Mouse (Mus musculus): Measurements from ENCODE around the gene Cwc22.

The Cwc22 gene

DNA sequence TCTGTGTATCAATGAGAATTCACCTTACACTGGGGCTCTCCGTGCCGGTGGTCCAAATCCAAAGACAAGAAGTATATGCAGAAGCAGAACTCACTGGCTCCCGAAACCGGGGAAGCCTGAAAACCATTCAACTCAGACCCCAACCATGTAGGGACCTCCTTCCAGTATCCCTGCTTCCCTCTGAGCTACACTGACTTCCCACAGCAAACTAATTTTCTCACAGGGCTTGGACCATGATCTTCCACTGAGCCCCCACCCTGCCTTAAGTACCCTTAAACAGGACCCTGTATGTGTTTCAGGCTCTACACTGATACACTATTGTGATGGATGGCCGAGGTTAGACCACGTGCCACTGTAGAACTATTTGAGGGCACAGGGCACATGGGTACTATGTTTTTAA lies 56.2 kb downstream of the Cwc22 start:
- in situ Hi-C loops (cut with MboI; ENCODE audit: low pct_unique_long_range_greater_than_20kb in 1 of 2, low sequenced_read_pairs in 2 of 2, unreplicated experiment in 1 of 2) = no loop called here

DNA sequence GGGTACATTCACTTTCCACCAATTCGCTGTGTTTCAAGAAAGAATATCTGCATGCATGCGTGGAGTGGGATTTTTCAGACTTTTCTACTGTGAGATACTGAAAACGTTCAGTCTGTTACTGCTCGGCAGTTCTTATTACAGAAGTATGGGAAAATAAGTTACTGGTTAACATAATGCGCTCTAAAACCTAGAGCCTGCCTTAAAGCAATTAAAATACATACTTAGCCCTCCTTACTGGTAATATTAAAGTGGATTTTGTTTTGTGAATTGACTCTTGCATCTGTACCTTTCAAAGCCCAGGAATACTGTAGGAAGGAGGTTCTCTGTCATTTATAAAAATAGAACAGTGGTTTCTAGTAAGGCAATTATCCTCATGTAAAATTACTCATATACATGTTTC lies 56.8 kb downstream of the Cwc22 start:
- in situ Hi-C loops (cut with MboI; ENCODE audit: low pct_unique_long_range_greater_than_20kb in 1 of 2, low sequenced_read_pairs in 2 of 2, unreplicated experiment in 1 of 2) = no loop called here

GRCm38 (mm10) chr2:77888826-77889225 lies 57.3 kb downstream of the Cwc22 start:
- in situ Hi-C loops (cut with MboI; ENCODE audit: low pct_unique_long_range_greater_than_20kb in 1 of 2, low sequenced_read_pairs in 2 of 2, unreplicated experiment in 1 of 2) = no loop called here

- in situ Hi-C loops (cut with MboI; ENCODE audit: low pct_unique_long_range_greater_than_20kb in 1 of 2, low sequenced_read_pairs in 2 of 2, unreplicated experiment in 1 of 2) = no loop called here
Measured at GRCm38 (mm10) chr2:77888056-77888455, 58.1 kb downstream of the Cwc22 start.

DNA sequence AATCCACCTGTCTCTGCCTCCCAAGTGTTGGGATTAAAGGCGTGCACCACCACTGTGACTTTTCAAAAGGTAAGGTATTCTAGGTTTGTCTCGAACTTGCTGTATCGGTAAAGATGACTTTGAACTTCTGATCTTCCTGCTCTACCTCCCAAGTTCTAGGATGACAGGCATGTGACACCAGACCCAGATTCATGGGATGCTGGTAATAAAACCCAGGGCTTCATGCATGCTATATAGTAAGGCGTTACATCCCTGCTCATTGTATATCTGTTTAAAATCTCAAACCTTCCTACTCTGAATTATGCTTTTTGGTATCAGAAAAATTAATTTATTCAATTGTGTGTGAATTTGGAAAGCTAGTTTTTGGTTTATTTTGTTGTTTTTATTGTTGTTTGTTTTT lies 59.0 kb downstream of the Cwc22 start:
- in situ Hi-C loops (cut with MboI; ENCODE audit: low pct_unique_long_range_greater_than_20kb in 1 of 2, low sequenced_read_pairs in 2 of 2, unreplicated experiment in 1 of 2) = no loop called here

DNA sequence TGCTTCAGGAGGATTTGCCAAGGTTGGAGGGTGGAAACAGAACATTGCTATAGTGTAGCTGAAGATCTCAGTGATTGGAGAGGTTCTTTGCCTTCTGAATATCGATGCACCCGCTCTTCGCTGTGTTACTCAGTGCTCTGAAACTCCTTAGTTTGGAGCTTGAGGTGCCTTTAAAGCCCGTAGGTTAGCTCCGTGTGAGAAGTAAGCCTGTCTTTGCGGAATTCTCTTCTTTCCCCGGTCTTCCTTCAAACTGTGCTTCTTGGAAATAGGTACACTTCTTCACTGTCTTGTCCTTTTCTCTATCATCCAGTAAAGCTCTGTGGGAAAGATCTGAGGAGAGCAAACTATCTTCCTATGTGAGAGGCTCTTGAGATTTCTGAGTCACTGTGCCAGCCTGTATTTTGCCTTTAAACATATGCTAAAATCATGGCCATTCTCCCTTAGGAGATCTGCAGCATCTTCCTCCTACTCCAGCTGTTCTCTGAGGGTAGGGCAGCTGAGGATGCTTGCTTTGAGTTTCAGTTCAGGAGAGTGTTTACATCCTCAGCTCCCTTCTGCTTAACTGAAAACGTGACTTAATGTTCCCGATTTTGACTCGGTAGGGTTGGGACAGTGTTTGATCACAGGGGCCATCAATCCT lies 60.6 kb downstream of the Cwc22 start:
- in situ Hi-C loops (cut with MboI; ENCODE audit: low pct_unique_long_range_greater_than_20kb in 1 of 2, low sequenced_read_pairs in 2 of 2, unreplicated experiment in 1 of 2) = no loop called here

DNA sequence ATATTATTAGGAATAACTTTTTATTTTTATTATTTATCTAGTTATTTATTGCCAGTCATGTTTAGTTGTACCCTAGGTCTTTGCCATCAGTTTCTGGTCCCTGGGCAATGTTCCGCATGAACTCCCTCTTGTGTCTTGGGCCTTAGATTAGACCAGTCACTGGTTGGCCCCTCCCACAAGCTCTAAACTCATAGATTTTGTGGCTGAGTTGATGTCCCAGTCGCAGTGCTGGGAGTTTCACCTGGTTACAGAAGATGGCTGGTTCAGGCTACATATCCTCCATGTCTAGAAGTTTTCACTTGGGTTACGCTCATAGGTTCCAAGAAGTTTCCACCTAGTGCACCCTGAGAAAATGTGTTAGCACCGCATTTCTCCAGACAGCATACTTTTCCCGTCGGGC lies 61.1 kb downstream of the Cwc22 start:
- in situ Hi-C loops (cut with MboI; ENCODE audit: low pct_unique_long_range_greater_than_20kb in 1 of 2, low sequenced_read_pairs in 2 of 2, unreplicated experiment in 1 of 2) = no loop called here

GRCm38 (mm10) chr2:77884491-77884890 lies 61.7 kb downstream of the Cwc22 start:
- in situ Hi-C loops (cut with MboI; ENCODE audit: low pct_unique_long_range_greater_than_20kb in 1 of 2, low sequenced_read_pairs in 2 of 2, unreplicated experiment in 1 of 2) = no loop called here

GRCm38 (mm10) chr2:77882961-77883360 lies 63.2 kb downstream of the Cwc22 start:
- in situ Hi-C loops (cut with MboI; ENCODE audit: low pct_unique_long_range_greater_than_20kb in 1 of 2, low sequenced_read_pairs in 2 of 2, unreplicated experiment in 1 of 2) = no loop called here

- in situ Hi-C loops (cut with MboI; ENCODE audit: low pct_unique_long_range_greater_than_20kb in 1 of 2, low sequenced_read_pairs in 2 of 2, unreplicated experiment in 1 of 2) = no loop called here
Measured at GRCm38 (mm10) chr2:77881301-77882199, 64.6 kb downstream of the Cwc22 start.

DNA sequence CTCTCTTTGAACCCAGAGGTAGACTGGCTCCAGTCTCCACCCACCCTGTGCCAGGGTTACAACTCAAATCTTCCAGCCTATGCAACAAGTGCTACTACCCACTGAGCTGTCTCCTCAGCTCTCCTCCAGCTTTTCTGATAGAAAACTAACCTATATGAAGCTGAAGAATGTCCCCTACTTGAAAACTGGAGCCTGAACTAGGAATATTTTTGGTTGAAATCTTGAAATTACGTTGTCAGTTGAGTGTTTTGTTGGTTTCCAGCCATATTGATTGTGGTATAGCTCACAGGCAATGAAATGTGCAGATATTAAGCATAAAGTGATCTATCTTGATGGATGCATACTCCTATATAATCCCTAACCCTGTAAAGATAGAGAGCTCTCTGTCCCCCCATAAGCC lies 65.8 kb downstream of the Cwc22 start:
- in situ Hi-C loops (cut with MboI; ENCODE audit: low pct_unique_long_range_greater_than_20kb in 1 of 2, low sequenced_read_pairs in 2 of 2, unreplicated experiment in 1 of 2) = no loop called here

- in situ Hi-C loops (cut with MboI; ENCODE audit: low pct_unique_long_range_greater_than_20kb in 1 of 2, low sequenced_read_pairs in 2 of 2, unreplicated experiment in 1 of 2) = no loop called here
Measured at GRCm38 (mm10) chr2:77879736-77880135, 66.4 kb downstream of the Cwc22 start.

DNA sequence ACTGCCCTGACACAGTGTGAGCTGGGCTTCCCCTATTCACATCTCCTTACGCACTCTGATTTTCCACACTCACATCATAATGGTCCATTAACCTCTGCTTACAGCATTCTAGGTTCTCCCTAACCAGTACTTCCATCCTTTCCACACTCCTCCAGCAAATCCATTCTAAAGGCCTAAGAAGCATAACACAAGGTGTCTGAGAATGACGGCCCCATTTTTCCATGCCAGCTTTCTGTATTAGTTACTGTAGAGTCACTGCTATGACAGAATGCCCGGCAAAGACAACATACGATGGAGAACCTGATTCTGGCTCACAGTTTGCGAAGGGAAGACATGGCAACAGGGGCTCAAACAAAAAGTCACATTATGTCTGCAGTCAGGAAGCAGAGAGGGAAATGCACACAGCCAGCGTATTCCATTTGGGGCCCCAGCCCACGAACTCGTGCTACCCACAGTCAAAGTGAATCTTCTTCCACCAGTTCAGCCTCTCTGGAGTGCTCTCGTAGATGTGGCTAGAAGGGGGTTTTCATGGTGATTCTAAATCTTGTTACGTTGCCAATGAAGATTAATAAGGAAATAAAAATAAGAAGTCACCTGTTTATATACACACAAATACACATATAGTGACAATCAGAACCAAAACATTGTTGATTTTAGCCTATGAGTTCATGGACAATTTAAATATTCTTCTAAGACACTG lies 68.9 kb downstream of the Cwc22 start:
- in situ Hi-C loops (cut with MboI; ENCODE audit: low pct_unique_long_range_greater_than_20kb in 1 of 2, low sequenced_read_pairs in 2 of 2, unreplicated experiment in 1 of 2) = no loop called here

DNA sequence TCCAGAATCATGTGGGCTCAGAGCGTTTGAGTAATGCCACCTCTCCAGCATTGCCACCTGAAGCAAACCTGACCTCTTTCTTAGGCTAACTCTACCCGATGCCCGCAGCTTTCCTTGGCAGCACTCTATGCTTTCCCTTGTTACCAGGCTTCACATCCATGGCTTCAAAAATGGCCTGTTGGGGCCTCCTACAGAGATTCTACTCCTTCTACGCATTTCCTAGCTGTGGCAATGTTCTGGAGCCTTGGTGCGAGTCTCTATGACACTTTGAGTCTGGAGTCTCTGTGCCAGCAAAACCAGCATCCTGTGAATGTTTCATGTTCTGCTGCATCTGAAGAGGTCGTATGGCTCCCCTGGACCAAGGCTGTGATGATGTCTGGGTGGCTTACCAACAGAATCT lies 69.8 kb downstream of the Cwc22 start:
- in situ Hi-C loops (cut with MboI; ENCODE audit: low pct_unique_long_range_greater_than_20kb in 1 of 2, low sequenced_read_pairs in 2 of 2, unreplicated experiment in 1 of 2) = no loop called here

GRCm38 (mm10) chr2:77875516-77875915 lies 70.7 kb downstream of the Cwc22 start:
- in situ Hi-C loops (cut with MboI; ENCODE audit: low pct_unique_long_range_greater_than_20kb in 1 of 2, low sequenced_read_pairs in 2 of 2, unreplicated experiment in 1 of 2) = no loop called here

- in situ Hi-C loops (cut with MboI; ENCODE audit: low pct_unique_long_range_greater_than_20kb in 1 of 2, low sequenced_read_pairs in 2 of 2, unreplicated experiment in 1 of 2) = no loop called here
Measured at GRCm38 (mm10) chr2:77874678-77875077, 71.5 kb downstream of the Cwc22 start.

DNA sequence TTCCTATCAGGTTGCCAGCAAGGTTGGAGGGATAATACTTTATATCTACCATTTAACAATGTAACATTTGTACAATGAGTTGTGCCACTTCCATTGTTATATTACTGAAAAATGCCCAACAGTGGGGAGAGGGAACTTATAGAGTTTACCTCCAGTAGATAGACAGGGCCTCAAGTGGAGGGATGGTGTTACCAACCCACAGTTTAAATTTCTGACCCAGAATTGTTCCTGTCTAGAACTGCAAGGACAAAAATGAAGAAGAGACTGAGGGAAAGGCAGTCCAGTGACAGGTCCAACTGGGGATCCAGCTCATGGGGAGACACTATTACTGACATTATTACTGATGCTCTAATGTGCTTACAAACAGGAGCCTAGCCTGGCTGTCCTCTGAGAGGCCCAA lies 72.4 kb downstream of the Cwc22 start:
- in situ Hi-C loops (cut with MboI; ENCODE audit: low pct_unique_long_range_greater_than_20kb in 1 of 2, low sequenced_read_pairs in 2 of 2, unreplicated experiment in 1 of 2) = no loop called here

GRCm38 (mm10) chr2:77872676-77873075 lies 73.5 kb downstream of the Cwc22 start:
- in situ Hi-C loops (cut with MboI; ENCODE audit: low pct_unique_long_range_greater_than_20kb in 1 of 2, low sequenced_read_pairs in 2 of 2, unreplicated experiment in 1 of 2) = no loop called here

DNA sequence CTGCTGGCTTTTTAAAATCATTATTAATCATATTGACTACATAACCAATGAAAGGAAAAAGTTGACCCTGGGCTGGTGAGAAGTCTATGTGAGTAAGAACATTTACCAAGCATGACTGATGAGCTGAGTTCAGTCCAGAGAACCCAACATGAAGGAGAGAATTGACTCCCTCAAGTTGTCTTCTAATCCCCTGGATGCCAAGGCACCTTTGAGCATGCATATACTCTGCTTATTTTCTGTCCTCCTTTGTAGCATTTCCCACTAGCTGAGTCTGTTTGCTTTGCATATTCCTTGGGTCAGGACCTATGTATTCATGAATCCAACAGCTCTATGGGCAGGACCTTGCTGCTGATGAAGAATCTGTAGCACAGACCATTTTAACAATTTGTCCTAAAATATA lies 75.0 kb downstream of the Cwc22 start:
- in situ Hi-C loops (cut with MboI; ENCODE audit: low pct_unique_long_range_greater_than_20kb in 1 of 2, low sequenced_read_pairs in 2 of 2, unreplicated experiment in 1 of 2) = no loop called here
